Mouse (Mus musculus) erythroblast, embryonic 14.5 days (primary cell): ENCODE measurements around the gene Osbpl6. TPM values are rescaled to one million over a fixed set of nuclear protein-coding genes. Genes with fewer than 3 reads are reported as not detected.

ENCODE experiments used
- H3K27me3 ChIP-seq: 2 replicates; pipeline ENCODE4 v1.6.1; 2012; ENCODE audit warnings: inconsistent platforms; ENCODE audit not compliant: control insufficient read depth
- H3K36me3 ChIP-seq: 2 replicates; pipeline ENCODE4 v1.6.1; 2012; ENCODE audit warnings: mild to moderate bottlenecking, inconsistent platforms; ENCODE audit not compliant: control insufficient read depth
- H3K4me1 ChIP-seq: 2 replicates; pipeline ENCODE4 v1.6.1; 2012; ENCODE audit warnings: inconsistent platforms; ENCODE audit not compliant: control insufficient read depth
- H3K4me3 ChIP-seq: replicated peaks from 2 replicates; pipeline ENCODE3; 2012; ENCODE audit warnings: moderate library complexity, mild to moderate bottlenecking, inconsistent platforms
- H3K9me3 ChIP-seq: 2 replicates; pipeline ENCODE4 v1.6.1; 2012; ENCODE audit warnings: low read length, inconsistent platforms, mixed read lengths; ENCODE audit not compliant: control insufficient read depth
- GATA1 ChIP-seq: IDR thresholded peaks from 2 replicates; pipeline ENCODE4 v1.6.1; 2012; ENCODE audit warnings: low read length, inconsistent platforms, mixed read lengths
- TAL1 ChIP-seq: IDR thresholded peaks from 3 replicates; pipeline ENCODE4 v1.6.1; 2012; ENCODE audit warnings: low read length, inconsistent platforms, mixed read lengths
- polyA plus RNA-seq: library from polyadenylated mRNA; stranded (reverse); fragments of >175 nt; gene quantifications from 2 replicates; pipeline ENCODE4 v1.2.3, GENCODE M21; 2012

Osbpl6 gene
- polyA plus RNA-seq, 1 experiment, result not detected

DNA sequence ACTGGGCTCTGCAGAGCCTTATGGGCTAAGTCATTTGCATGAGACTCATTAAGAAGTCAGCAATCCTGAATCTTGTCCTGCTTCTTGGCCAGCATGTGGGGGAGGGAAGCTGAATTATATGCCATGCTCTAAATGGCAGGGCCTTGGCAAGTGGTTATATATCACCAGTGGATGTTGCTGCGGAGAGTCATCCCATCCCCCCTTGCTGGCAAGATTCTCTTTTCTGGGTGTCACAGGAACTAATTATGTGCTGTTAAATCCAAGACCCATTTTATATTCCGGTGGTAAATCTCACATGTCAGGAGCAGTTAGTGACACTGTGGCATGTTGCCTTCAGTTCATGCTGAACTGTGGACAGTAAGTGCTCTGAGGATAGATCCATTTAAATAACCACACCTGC lies 31.1 kb downstream of the Osbpl6 start:
- Histone ChIP-seq H3K9me3 (no peaks in the 10 kb centered on the region), H3K27me3 (no peaks in the 10 kb centered on the region), H3K36me3 (no peaks in the 10 kb centered on the region), H3K4me1 (no peaks in the 10 kb centered on the region), H3K4me3 (no peak overlapping the region)
- TF ChIP-seq TAL1 (no peak), GATA1 (no peak)

DNA sequence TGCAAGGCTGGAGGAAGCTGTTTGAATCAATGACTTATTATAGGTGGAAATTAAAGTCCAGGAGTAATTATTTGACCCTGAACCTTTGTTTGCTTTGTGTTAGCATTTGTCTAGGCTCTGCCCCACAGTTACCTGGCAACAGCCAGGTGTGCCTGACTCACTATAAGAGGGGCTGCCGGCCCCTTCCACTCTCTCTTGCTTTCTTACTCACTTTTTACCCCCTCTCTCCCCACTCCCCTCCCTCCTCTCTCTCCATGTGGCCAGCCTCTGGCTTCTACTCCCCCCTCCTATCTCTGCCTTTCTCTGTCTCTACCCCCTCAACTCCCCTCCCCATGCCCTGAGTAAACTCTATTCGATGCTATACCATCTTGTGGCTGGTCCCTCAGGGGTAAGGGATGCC lies 33.2 kb downstream of the Osbpl6 start:
- Histone ChIP-seq H3K4me3 (no peak overlapping the region), H3K36me3 (no peaks in the 10 kb centered on the region), H3K4me1 (no peaks in the 10 kb centered on the region), H3K9me3 (no peaks in the 10 kb centered on the region), H3K27me3 (no peaks in the 10 kb centered on the region)
- no peak for TF ChIP-seq TAL1
- TF ChIP-seq GATA1, result no peak

DNA sequence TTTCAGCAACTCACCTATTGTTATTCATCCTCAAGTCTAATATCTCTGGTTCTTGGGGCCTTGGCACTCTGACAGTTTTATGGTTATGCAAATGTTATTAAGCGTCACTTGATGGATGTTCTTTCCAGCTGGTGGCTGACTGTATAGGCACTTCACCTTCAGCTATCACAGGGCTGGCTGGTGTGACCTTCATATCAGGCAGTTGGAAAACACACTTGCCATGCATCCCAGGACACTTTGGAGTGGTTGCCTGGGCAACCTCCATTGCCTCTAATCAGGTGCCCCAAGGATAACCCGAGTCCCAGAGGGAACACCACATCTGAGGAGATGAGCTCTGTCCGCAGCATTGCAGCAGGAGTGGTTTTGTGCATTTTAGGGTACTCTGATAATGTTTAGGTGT lies 35.8 kb downstream of the Osbpl6 start:
- Histone ChIP-seq H3K4me1 (no peaks in the 10 kb centered on the region), H3K9me3 (no peaks in the 10 kb centered on the region), H3K36me3 (no peaks in the 10 kb centered on the region), H3K27me3 (no peaks in the 10 kb centered on the region), H3K4me3 (no peak overlapping the region)
- TF ChIP-seq TAL1, result no peak
- no peak for TF ChIP-seq GATA1

DNA sequence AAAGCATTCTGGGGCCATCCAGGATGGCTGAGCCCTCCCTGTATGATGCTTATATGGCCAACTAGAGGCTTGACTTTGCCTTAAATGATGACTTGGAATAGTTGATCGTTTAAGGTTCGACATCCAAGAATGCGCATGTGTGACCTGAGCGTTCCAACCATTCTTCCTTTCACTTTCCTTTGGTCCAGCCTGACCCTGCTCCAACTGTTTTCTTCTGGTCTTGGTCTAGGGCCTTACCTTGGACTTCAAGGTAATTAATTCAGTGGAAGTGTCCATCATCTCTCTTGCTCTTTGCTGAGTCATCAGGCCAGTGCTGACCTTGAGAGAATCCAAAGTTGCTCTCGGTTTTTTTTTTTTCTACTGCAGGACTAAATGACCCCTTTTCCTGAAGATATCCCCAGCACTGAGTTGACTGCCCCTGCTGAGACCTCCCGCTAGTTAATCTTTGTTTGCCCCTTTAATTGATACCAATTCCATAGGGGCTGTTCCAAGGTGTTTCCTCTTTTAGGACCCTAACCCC lies 43.6 kb downstream of the Osbpl6 start:
- H3K27me3 ChIP-seq, result no peaks in the 10 kb centered on the region
- H3K4me3 ChIP-seq, result no peak overlapping the region
- H3K4me1 ChIP-seq, result no peaks in the 10 kb centered on the region
- TF ChIP-seq TAL1, result no peak
- TF ChIP-seq GATA1, result no peak
- H3K36me3 ChIP-seq, result no peaks in the 10 kb centered on the region
- no peaks in the 10 kb centered on the region for H3K9me3 ChIP-seq

DNA sequence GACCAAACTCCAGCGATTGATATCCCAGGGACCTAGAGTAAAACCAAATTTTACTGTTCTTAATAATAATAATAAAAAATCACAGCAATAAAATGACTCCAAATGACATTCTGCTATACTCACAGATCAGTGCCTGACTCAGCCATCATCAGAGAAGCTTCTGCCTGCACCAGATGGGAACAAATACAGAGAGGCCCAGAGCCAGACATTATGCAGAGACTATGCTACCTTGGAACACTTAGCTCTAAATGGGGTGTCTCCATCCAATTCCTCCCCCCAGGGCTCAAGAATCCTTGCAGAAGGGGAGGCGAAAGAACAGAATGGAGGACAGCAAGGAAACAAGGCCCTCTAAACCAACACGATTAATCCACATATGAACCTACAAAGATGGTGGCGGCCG lies 60.4 kb downstream of the Osbpl6 start:
- no peak for TF ChIP-seq GATA1
- no peak for TF ChIP-seq TAL1
- Histone ChIP-seq H3K27me3 (no peaks in the 10 kb centered on the region), H3K9me3 (no peaks in the 10 kb centered on the region), H3K4me1 (no peaks in the 10 kb centered on the region), H3K36me3 (no peaks in the 10 kb centered on the region), H3K4me3 (no peak overlapping the region)

DNA sequence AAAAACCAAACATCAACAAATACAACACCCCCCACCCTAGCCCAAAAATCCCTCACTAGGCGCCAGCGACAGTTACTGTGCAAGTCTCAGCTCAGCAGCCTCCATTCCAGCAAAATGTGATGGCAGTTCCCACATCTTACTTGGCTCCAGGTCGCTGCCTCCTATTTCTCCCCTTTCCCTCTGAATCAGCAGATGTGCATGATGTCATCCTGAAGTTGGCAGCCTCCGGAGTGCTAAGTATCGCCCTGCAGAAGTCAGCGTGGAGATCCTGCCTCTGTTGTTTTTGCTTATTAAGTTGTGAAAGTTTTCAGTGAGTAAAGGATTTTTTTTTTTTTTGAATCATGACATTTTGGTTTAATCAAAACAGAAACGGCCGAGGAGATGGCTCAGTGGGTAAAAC lies 61.9 kb downstream of the Osbpl6 start:
- no peak for TF ChIP-seq GATA1
- no peak for TF ChIP-seq TAL1
- no peaks in the 10 kb centered on the region for H3K4me1 ChIP-seq

DNA sequence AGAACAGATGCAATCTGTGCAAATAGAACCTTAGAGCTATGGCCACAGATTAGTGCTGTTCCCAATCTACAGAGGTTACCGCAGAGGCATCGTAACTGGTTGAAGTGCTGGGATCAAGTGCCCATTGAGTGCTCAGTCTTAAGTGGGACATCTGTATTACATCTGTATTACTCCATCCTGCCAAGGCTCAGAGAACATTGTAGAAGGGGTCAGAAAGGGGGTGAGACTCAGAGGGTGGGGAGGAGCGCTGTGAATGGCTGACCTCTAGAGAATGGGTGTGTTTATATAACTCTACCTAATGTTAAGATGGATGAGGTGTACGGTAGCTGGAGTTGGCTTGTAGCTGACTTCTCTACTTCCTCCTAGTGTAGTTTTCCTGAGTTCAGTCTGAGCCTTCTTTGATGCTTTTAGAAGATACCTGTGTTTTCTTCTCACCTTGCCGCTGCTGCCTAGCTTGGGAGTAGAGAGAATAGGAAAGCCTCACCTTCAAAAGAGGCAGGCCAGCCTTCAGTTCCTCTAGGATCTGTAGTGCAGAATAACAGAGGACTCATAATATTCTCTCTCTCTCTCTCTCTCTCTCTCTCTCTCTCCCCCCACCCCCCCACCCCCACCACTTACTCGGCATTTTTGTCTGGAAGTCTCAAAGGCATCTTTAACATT lies 62.9 kb downstream of the Osbpl6 start:
- H3K36me3 ChIP-seq, result no peaks in the 10 kb centered on the region
- no peaks in the 10 kb centered on the region for H3K27me3 ChIP-seq
- no peaks in the 10 kb centered on the region for H3K4me1 ChIP-seq
- H3K4me3 ChIP-seq, result no peak overlapping the region
- no peaks in the 10 kb centered on the region for H3K9me3 ChIP-seq
- no peak for TF ChIP-seq GATA1
- TF ChIP-seq TAL1, result no peak

More for the DNA sequence above, 61.9 kb downstream of the Osbpl6 start:
- no peaks in the 10 kb centered on the region for H3K27me3 ChIP-seq
- no peaks in the 10 kb centered on the region for H3K36me3 ChIP-seq
- no peak overlapping the region for H3K4me3 ChIP-seq
- no peaks in the 10 kb centered on the region for H3K9me3 ChIP-seq

DNA sequence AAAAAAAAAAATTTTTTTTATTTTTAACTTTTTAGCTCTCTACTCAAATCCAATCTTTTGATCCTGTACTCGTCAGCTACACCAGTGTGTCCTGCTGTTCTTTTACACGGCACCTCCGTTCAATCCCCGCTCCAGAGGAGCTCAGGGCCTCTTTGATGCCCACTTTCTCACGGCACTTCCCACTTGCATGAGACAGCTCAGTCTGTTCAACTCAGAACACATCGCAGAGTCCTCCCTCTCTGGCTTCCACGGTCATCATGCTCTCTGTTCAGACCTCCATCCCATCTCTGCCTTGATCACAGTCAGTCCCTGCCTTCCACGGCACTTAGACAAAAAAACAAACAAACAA lies 63.4 kb downstream of the Osbpl6 start:
- no peak for TF ChIP-seq TAL1
- no peak for TF ChIP-seq GATA1
- H3K4me3 ChIP-seq, result no peak overlapping the region

DNA sequence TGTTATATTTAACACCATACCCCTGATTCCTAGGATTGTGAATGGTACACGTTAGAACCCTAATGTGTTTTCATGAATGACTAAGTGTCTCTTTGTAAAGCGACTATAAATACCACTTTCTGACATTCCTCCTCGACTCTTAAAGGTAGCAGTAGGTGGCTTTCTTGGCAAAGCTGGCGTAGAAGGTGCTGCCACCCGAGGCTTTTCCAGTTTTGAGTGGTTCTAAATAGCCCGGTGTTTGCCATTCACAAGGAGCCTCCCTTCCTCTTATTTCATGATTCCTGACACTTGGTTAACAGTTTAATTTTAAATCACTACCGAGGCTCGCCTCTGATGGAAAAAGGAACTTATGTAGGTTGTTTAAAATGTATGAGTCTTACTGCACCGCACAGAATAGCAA lies 64.1 kb downstream of the Osbpl6 start:
- no peak overlapping the region for H3K4me3 ChIP-seq
- no peaks in the 10 kb centered on the region for H3K4me1 ChIP-seq
- H3K9me3 ChIP-seq, result no peaks in the 10 kb centered on the region
- no peaks in the 10 kb centered on the region for H3K36me3 ChIP-seq
- TF ChIP-seq GATA1 (no peak), TAL1 (no peak)
- H3K27me3 ChIP-seq, result no peaks in the 10 kb centered on the region

More for the DNA sequence above, 63.4 kb downstream of the Osbpl6 start:
- Histone ChIP-seq H3K9me3 (no peaks in the 10 kb centered on the region), H3K36me3 (no peaks in the 10 kb centered on the region), H3K4me1 (no peaks in the 10 kb centered on the region), H3K27me3 (no peaks in the 10 kb centered on the region)

DNA sequence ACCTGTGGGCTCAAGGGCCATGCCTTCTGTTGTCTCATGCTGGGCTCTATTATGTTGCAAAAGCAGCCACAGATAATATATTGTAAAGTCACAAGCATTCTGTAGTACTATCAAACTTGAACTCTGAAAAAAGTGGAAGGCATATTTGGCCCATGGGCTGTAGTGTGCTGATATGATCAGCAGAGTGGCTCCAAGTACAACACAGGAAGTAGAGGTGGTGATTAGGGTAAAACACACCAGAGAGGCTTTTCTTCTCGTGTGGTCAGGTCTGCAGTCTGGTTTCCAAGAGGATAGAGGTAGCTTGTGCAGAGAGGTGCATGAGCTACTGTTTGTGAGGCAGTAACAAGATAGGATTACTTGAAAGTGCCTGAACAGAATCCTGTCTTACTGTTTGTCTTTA lies 69.5 kb downstream of the Osbpl6 start:
- H3K27me3 ChIP-seq, result no peaks in the 10 kb centered on the region
- H3K4me1 ChIP-seq, result no peaks in the 10 kb centered on the region
- H3K4me3 ChIP-seq, result no peak overlapping the region
- H3K9me3 ChIP-seq, result no peaks in the 10 kb centered on the region
- no peaks in the 10 kb centered on the region for H3K36me3 ChIP-seq
- no peak for TF ChIP-seq GATA1
- no peak for TF ChIP-seq TAL1
